Mouse (Mus musculus) frontal cortex, adult 2 months (tissue): ENCODE measurements at regions not wholly inside any gene's neighbourhood (a gene's known extent, or its start where the extent isn't known, plus 50 kb on each side); places are given as distances from the start of the nearest gene placed in this dataset.
A peak's percentile ranks its signal among the peaks of the same experiment; 100 is the strongest.

Experiments used
- DNase-seq, 2 experiments: peaks; one replicate each; pipeline ENCODE4 v3.0.0; 2022; ENCODE audit warnings: low spot score in 1 of 2; ENCODE audit errors: extremely low spot score in 1 of 2

DNA sequence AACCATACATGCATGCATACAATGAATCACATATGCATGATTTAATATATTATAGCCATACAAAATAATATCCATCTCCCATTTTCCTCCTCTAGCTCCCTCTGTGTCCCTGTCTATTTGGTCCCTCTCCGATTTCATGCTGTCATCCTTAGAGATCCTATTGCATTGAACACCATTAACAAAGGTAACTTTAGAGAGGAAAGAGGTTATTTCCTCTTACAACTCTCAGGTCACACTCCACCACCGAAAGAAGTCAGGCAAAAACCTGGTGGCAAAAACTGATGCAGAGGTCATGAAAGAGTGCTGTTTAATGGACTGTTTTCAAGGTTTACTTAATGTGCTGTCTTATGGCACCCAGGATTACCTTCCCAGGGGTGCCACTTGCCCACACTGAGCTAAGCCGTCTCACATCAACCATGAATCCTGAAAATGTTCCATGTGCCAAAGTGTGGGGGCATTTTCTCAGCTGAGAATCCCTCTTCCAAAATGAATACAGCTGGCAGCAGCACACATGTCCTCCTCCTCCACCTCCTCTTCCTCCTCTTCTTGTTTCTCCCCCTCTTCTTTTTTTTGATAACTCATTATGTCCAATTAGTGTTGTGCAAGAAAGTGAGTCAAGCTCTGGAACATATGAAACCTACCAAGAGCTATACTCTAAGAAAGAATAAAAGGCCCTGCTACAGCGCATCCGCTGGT, 212.4 kb downstream of the Efhb start:
- peak in 1 of 2 experiments; percentile 12 for DNase-seq

DNA sequence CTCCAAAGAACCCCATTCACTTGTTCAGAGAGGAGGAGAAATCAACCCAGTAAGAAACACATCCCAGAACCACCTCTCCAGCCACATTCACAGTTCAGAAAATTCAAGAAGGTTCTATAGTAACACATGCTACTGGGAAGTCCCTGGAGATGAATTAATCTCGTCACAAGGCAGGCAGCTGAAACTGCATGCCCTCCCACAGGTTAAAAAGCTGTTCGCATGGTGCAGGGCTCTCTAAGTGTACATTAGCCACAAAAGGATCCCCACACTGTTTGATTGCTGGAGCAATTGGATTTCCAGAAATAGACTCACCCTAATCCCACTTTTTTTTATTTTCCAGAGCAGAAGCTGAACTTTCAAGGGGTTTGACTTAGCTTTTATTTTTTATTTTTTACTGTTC, 214.6 kb downstream of the Efhb start:
- no peak for DNase-seq

DNA sequence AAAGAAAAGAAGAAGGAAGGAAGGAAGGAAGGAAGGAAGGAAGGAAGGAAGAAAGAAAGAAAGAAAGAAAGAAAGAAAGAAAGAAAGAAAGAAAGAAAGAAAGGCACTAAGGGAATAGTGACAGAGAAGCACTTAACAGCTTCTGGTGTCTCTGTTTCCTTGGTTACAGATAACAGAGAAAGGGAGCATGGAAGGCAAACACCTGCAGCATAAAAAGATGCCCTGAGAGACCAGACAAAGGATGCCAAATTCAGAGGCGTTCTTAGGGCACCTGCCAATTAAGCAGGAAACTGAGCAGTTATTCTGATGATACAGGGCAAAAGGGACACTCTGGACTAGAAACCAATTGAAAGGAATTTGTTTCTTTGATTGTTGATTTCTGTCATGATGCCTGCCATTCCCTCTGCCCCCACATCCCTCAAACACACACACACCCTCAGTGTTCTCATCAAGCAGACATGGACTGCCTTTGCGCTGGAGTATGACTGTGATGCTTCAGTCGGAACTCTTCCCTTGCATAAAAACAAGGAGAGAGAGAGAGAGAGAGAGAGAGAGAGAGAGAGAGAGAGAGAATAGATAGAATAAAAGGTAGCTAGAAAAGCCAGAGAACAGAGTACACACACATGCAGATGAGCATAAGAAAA, 215.4 kb downstream of the Efhb start:
- DNase-seq, result no peak

DNA sequence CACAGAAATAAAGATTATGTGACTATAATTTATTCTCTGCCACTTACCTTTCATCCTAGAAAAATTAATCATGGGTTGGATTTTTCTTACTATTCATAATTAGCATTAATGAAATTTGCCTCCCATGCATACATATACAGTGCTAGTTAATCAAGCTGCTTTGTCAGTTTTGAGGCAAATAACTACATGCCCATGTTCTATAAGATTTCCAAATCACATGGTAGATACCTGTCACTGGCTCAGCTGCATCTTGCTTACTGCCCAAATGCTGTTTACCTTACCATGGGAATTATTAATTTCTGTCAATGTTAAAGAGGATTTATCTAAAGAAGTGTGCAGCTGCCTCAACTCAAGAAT, 252.7 kb downstream of the Efhb start:
- DNase-seq, result no peak

DNA sequence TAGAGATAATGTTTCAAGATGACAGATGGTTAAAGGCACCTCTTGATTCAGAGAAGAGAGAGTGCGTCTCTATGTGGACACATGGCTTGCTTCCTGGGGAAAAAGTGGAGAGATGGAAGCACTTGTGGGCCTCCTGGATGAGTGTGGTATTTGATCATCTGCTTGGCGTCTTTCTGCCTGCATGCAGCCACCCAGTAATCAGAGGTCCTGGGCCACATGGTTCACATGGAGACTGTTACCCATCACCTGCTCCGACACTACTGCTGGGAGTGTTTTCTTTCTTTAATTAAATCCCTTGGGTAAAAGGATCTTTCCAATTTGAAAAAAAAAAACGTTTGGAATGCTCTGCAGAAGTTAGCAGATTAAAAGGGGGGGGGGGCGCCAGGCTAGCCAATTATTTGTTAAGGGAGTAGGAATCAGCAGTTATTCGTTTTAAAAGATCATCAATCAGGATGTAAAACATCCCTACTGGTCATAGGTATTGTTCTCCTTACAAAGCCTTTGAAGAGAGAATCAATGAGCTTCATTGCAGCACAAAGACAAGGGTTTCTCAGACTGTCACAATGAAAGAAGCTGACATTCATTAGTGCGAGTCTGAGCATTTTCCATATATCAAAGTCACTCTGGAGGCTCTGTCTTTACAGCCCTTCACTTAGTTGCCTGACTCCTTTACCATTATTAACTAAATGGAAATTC, 253.3 kb downstream of the Efhb start:
- no peak for DNase-seq
